Mouse (Mus musculus) G1E (cell line): ENCODE measurements at regions not wholly inside any gene's neighbourhood (a gene's known extent, or its start where the extent isn't known, plus 50 kb on each side); places are given as distances from the start of the nearest gene placed in this dataset.

Source experiments
- ATAC-seq: 2 replicates; pipeline ENCODE4 v1.8.0; 2016; ENCODE audit warnings: mild to moderate bottlenecking; ENCODE audit not compliant: insufficient number of reproducible peaks, poor library complexity, low FRiP score, severe bottlenecking; ENCODE audit errors: extremely low read depth
- DNase-seq: peaks from one replicate; pipeline ENCODE4 v3.0.0; 2012; ENCODE audit warnings: low spot score
- H3K27me3 ChIP-seq: 2 replicates; pipeline ENCODE4 v1.6.1; 2012; ENCODE audit warnings: mild to moderate bottlenecking, low read length, inconsistent platforms; ENCODE audit not compliant: insufficient read depth
- H3K36me3 ChIP-seq: replicated peaks from 2 replicates; pipeline ENCODE3; 2012; ENCODE audit warnings: mild to moderate bottlenecking, inconsistent platforms
- H3K4me1 ChIP-seq: 2 replicates; pipeline ENCODE4 v1.6.1; 2012; ENCODE audit warnings: low read depth, low read length, inconsistent platforms, mixed read lengths; ENCODE audit not compliant: insufficient read depth
- H3K4me3 ChIP-seq: 2 replicates; pipeline ENCODE4 v1.5.1; 2012; ENCODE audit warnings: low read depth, mild to moderate bottlenecking, inconsistent platforms, low read length, moderate library complexity, mixed read lengths
- H3K9me3 ChIP-seq: replicated peaks from 2 replicates; pipeline ENCODE4 v1.6.1; 2012; ENCODE audit warnings: inconsistent platforms
- CTCF ChIP-seq: IDR thresholded peaks from 2 replicates; pipeline ENCODE4 v1.5.1; 2012; ENCODE audit warnings: low read depth, low read length, inconsistent platforms, mixed read lengths
- GATA1 ChIP-seq: IDR thresholded peaks from 2 replicates; pipeline ENCODE4 v1.6.1; 2012; ENCODE audit warnings: borderline replicate concordance, low read length, inconsistent platforms, mixed read lengths
- GATA2 ChIP-seq: IDR thresholded peaks from 2 replicates; pipeline ENCODE4 v1.6.1; 2012; ENCODE audit warnings: low read depth, low read length, inconsistent platforms, borderline replicate concordance
- POLR2AphosphoS5 ChIP-seq: IDR thresholded peaks from 2 replicates; pipeline ENCODE4 v1.6.1; 2012; ENCODE audit warnings: low read depth, low read length, inconsistent platforms; ENCODE audit not compliant: insufficient replicate concordance
- TAL1 ChIP-seq: conservative IDR thresholded peaks from 2 replicates; pipeline ENCODE4 v1.6.1; 2012; ENCODE audit warnings: low read depth, low read length, inconsistent platforms, mixed read lengths

- ATAC-seq, result no peak
Measured at GRCm38 (mm10) chr13:51983575-51983974, 137.1 kb downstream of the Gadd45g start.

GRCm38 (mm10) chr13:51991339-51991738 lies 144.9 kb downstream of the Gadd45g start:
- Histone ChIP-seq H3K4me1 (no peaks in the 10 kb centered on the region), H3K9me3 (no peaks in the 10 kb centered on the region), H3K36me3 (no peaks in the 10 kb centered on the region)

More at GRCm38 (mm10) chr13:51983575-51983974, 137.1 kb downstream of the Gadd45g start:
- Histone ChIP-seq H3K27me3 (peaks cover 17% of the 10 kb centered on the region), H3K36me3 (no peaks in the 10 kb centered on the region), H3K9me3 (peaks cover 5% of the 10 kb centered on the region), H3K4me1 (peaks cover 19% of the 10 kb centered on the region), H3K4me3 (no peak overlapping the region)
- DNase-seq, result no peak
- TF ChIP-seq CTCF (no peak), POLR2AphosphoS5 (no peak), GATA1 (no peak), TAL1 (no peak), GATA2 (no peak)

GRCm38 (mm10) chr13:51992878-51993277 lies 146.4 kb downstream of the Gadd45g start:
- H3K4me3 ChIP-seq, result no peak overlapping the region
- H3K4me1 ChIP-seq, result no peaks in the 10 kb centered on the region
- DNase-seq (no peak), ATAC-seq (no peak)
- TF ChIP-seq CTCF (no peak), POLR2AphosphoS5 (no peak), TAL1 (no peak), GATA1 (no peak), GATA2 (no peak)
- no peaks in the 10 kb centered on the region for H3K9me3 ChIP-seq
- peaks cover 34% of the 10 kb centered on the region for H3K27me3 ChIP-seq
- H3K36me3 ChIP-seq, result no peaks in the 10 kb centered on the region

More at GRCm38 (mm10) chr13:51991339-51991738, 144.9 kb downstream of the Gadd45g start:
- DNase-seq (no peak), ATAC-seq (no peak)
- peaks cover 24% of the 10 kb centered on the region for H3K27me3 ChIP-seq
- H3K4me3 ChIP-seq, result no peak overlapping the region
- TF ChIP-seq GATA1 (no peak), CTCF (no peak), GATA2 (no peak), POLR2AphosphoS5 (no peak), TAL1 (no peak)

- no peak for DNase-seq
- no peaks in the 10 kb centered on the region for H3K4me1 ChIP-seq
- ATAC-seq, result no peak
- H3K4me3 ChIP-seq, result no peak overlapping the region
- no peak for TF ChIP-seq CTCF
- TF ChIP-seq GATA2, result no peak
- no peak for TF ChIP-seq POLR2AphosphoS5
- TF ChIP-seq TAL1, result no peak
- no peaks in the 10 kb centered on the region for H3K36me3 ChIP-seq
- peaks cover 45% of the 10 kb centered on the region for H3K27me3 ChIP-seq
- H3K9me3 ChIP-seq, result no peaks in the 10 kb centered on the region
Measured at GRCm38 (mm10) chr13:51996163-51996562, 149.7 kb downstream of the Gadd45g start.

GRCm38 (mm10) chr13:51998542-51998941 lies 152.1 kb downstream of the Gadd45g start:
- Histone ChIP-seq H3K36me3 (no peaks in the 10 kb centered on the region), H3K4me3 (no peak overlapping the region), H3K4me1 (no peaks in the 10 kb centered on the region), H3K9me3 (no peaks in the 10 kb centered on the region), H3K27me3 (peaks cover 35% of the 10 kb centered on the region)
- TF ChIP-seq GATA1 (no peak), GATA2 (no peak), CTCF (no peak), POLR2AphosphoS5 (no peak), TAL1 (no peak)
- DNase-seq (no peak), ATAC-seq (no peak)

GRCm38 (mm10) chr13:52001811-52002210 lies 155.3 kb downstream of the Gadd45g start:
- TF ChIP-seq POLR2AphosphoS5 (no peak), TAL1 (no peak), CTCF (no peak), GATA2 (no peak), GATA1 (no peak)
- H3K9me3 ChIP-seq, result no peaks in the 10 kb centered on the region
- peaks cover 26% of the 10 kb centered on the region for H3K27me3 ChIP-seq
- ATAC-seq, result no peak
- H3K4me1 ChIP-seq, result no peaks in the 10 kb centered on the region
- no peak overlapping the region for H3K4me3 ChIP-seq
- no peaks in the 10 kb centered on the region for H3K36me3 ChIP-seq
- DNase-seq, result no peak
